Mouse (Mus musculus): ENCODE results near the gene Foxj2.

DNA sequence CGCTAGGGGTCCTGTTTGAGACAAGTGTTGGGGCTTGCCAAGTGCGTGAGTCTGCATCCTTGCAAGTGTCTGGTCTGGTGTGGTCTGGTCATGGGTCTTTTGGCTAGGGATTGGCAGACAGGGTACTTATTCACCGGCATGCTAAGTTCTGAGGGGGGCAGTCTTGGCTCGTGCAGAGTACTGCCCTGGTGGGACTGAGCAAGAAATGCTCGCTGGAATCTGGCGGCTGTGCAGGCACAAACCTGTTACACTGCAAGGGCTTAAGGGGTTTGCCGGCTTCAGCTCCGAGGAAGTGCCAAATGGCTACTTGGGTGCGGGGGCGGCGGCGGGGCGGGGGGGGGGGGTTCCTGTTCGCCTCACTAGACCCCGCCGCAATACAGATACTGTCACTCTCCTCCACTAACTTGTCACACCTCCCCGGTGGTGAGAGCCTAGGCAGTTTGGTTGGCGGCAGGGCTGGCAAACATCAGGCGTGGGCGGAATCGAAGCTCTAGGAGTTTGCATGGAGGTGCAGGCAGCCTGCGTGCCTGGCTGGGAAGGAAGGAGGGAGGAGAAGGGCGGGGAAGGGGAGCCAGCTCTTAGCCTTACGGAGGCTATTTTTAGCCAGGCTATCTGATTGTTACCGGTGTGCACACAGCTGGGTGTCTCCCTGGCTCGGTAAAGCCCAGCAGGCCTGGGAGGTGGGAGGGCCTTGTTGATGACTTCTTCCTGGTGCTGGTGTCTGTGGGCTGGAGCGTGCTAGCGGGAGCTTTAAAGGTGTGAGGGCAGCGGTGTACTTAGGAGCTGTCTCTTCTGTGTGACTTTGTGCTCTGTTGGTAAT is 6.4 kb downstream of the Foxj2 start:
- TF ChIP-seq CTCF (IDR thresholded peaks at IDR 0.05; ENCODE audit: low read depth) (no peak), EP300 (IDR thresholded peaks at IDR 0.05; ENCODE audit: low read depth) (no peak)
